Mouse (Mus musculus) liver, postnatal 0 days (tissue): ENCODE data around the gene Efnb1. TPM values are rescaled to one million over a fixed set of nuclear protein-coding genes. Genes with fewer than 3 reads are reported as not detected.
"Not testable (repeated sequence)": the region's sequence is repeated elsewhere in the genome, so short reads cannot be mapped to it uniquely, and the experiment has no call there.

ENCODE experiments used
- ATAC-seq: fragments of 200-750 bp; cut with Nextera tagmentation; 2 replicates; pipeline ENCODE4 v1.8.0; 2017; ENCODE audit warnings: mild to moderate bottlenecking, moderate library complexity
- DNase-seq: peaks from one replicate; pipeline ENCODE4 v3.0.0-alpha.2; 2016
- H3K27ac ChIP-seq: fragments of 300-500 bp; sonication (generic); 2 replicates; pipeline ENCODE4 v1.5.1; 2014; ENCODE audit warnings: antibody characterized with exemption, moderate library complexity, mild to moderate bottlenecking, low read depth
- H3K27me3 ChIP-seq: fragments of 300-500 bp; sonication (generic); 2 replicates; pipeline ENCODE4 v1.6.1; 2014; ENCODE audit warnings: low read length, control low read depth, mixed read lengths; ENCODE audit not compliant: insufficient read depth
- H3K36me3 ChIP-seq: fragments of 300-500 bp; sonication (generic); replicated peaks from 2 replicates; pipeline ENCODE4 v1.6.1; 2014; ENCODE audit warnings: mild to moderate bottlenecking, control low read depth, low read length, moderate library complexity, mixed read lengths; ENCODE audit not compliant: insufficient read depth
- H3K4me1 ChIP-seq: fragments of 300-500 bp; sonication (generic); 2 replicates; pipeline ENCODE4 v1.6.1; 2014; ENCODE audit warnings: antibody characterized with exemption, mild to moderate bottlenecking, control low read depth; ENCODE audit not compliant: insufficient read depth
- H3K4me2 ChIP-seq: fragments of 300-500 bp; sonication (generic); 2 replicates; pipeline ENCODE4 v1.6.1; 2014; ENCODE audit warnings: low read depth, mild to moderate bottlenecking, low read length, moderate library complexity, mixed read lengths
- H3K4me3 ChIP-seq: fragments of 300-500 bp; sonication (generic); 2 replicates; pipeline ENCODE4 v1.5.1; 2014; ENCODE audit warnings: low read depth, low read length
- H3K9ac ChIP-seq: fragments of 300-500 bp; sonication (generic); replicated peaks from 2 replicates; pipeline ENCODE4 v1.6.1; 2014; ENCODE audit warnings: mild to moderate bottlenecking, moderate library complexity
- H3K9me3 ChIP-seq: fragments of 300-500 bp; sonication (generic); 2 replicates; pipeline ENCODE4 v1.6.1; 2016; ENCODE audit warnings: mild to moderate bottlenecking, control low read depth, low read length, mixed read lengths
- CTCF ChIP-seq: sonication (generic); IDR thresholded peaks from 2 replicates; pipeline ENCODE4 v1.5.1; 2016; ENCODE audit warnings: antibody characterized with exemption, low read depth
- EP300 ChIP-seq: IDR thresholded peaks from 2 replicates; pipeline ENCODE4 v1.6.1; 2016; ENCODE audit warnings: antibody characterized with exemption, low read depth, mild to moderate bottlenecking
- WGBS: fragments of 180-500 bp; shearing (Covaris S2); extraction: QIAGEN DNeasy Blood & Tissue Kit; methylation state at CpG from one replicate; pipeline ENCODE4 v1.1.7; 2014; ENCODE audit not compliant: insufficient replicate concordance; 5-methylcytosine and 5-hydroxymethylcytosine counted together
- polyA plus RNA-seq: library from polyadenylated mRNA; unstranded; fragments of >200 nt; fragmentation: Nextera tagmentation; extraction: Ambion mirVana; gene quantifications from 2 replicates; pipeline ENCODE4 v1.2.1, GENCODE M21; 2015

The Efnb1 gene
- 4.9 and 6.5 TPM in 2 replicates for polyA plus RNA-seq

- Histone ChIP-seq H3K9me3 (no peaks in the 10 kb centered on the region), H3K9ac (peak within 1 kb of the TSS; percentile 59), H3K27ac (peak within 1 kb of the TSS; percentile 67), H3K36me3 (no peaks in the 10 kb centered on the region), H3K4me3 (peak within 1 kb of the TSS; percentile 57), H3K4me2 (peak within 1 kb of the TSS; percentile 74), H3K4me1 (no peaks in the 10 kb centered on the region), H3K27me3 (peaks cover 11% of the 10 kb centered on the region)
- WGBS = 24% methylated on average over 35 of the region's 35 CpGs
- ATAC-seq (peak; percentile 88), DNase-seq (peak; percentile 85)
- no peak for TF ChIP-seq CTCF
- TF ChIP-seq EP300 = no peak; the same call in 1 of the 2 replicates
These were observed at the start of gene Efnb1 for GRCm38 (mm10) chrX:99135523-99136258. Gene Efnb1, plus strand, starts transcription at chrX:99136130.

DNA sequence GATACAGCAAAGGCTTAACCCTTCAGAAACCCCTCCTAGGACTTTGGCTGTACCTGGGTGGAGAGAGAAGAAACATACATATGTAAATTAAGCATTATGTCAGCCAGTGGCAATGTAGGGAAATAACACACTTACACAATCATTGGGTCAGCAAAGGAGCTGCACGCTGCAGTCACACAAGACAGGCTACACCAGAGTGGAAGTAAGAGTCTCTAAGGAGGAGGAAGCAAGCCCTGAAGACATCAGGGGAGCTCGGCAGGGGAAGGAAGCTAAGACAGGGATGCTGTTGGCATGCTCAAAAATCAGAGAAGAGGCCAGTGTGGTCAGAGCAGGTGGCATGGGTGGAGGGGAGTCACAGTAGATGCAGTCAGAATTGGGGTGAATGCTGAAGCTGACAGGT is 43.2 kb upstream of the Efnb1 start:
- 29% methylated on average over 2 of the region's 2 CpGs for WGBS
- Histone ChIP-seq H3K4me3 (no peak overlapping the region), H3K9ac (no peak overlapping the region), H3K27me3 (no peaks in the 10 kb centered on the region), H3K9me3 (no peaks in the 10 kb centered on the region), H3K4me2 (no peak overlapping the region), H3K4me1 (no peaks in the 10 kb centered on the region), H3K36me3 (no peaks in the 10 kb centered on the region), H3K27ac (no peak overlapping the region)
- DNase-seq = no peak
- no peak for TF ChIP-seq CTCF
- no peak for TF ChIP-seq EP300
- no peak for ATAC-seq

DNA sequence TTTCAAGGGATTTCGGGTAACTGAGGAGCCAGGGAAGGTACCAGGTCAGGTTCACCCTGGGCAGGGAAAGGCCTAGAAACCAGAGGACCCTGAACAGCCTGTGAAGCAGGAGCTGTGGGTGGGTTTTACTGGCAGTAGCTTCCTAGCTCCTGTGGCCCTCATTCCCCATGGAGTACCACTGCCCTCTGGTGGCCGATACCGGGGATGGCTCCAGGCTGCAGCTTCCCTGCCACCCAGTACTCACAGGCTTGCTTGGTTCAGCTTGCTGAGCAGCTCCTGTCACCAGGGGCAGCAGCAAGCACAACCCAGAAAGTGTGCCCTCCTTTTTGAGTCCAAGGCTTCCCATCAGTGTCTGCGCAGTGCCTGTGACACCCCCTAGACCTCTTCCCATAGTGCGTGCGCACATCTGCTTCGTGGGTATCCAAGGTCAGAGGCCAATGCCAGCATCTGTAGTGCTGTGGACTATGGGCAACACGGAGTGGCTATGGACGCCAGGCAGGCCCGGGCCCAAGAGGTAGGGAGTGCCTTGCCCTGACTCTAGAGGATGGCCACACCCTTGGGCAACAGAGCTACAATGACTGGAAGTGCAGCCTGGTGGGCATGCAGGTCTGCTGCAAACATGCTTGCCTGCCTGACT is 24.7 kb upstream of the Efnb1 start:
- H3K4me3 ChIP-seq, DNase-seq, H3K4me2 ChIP-seq, H3K9ac ChIP-seq, H3K27ac ChIP-seq, H3K36me3 ChIP-seq, H3K9me3 ChIP-seq, H3K27me3 ChIP-seq, H3K4me1 ChIP-seq: not testable (repeated sequence)
- TF ChIP-seq CTCF = 0 out of 2 replicates have a peak, but pooled peaks have one; percentile 1
- peak; percentile 27; the same call in 1 of the 2 replicates for ATAC-seq
- WGBS = 70% methylated on average over 4 of the region's 10 CpGs

GRCm38 (mm10) chrX:99119510-99119909 is 16.4 kb upstream of the Efnb1 start:
- DNase-seq (no peak), ATAC-seq (no peak)
- Histone ChIP-seq H3K27me3 (0 out of 2 replicates have a peak, but pooled peaks cover 3% of the 10 kb centered on the region), H3K4me2 (no peak overlapping the region), H3K9ac (no peak overlapping the region), H3K4me3 (no peak overlapping the region), H3K27ac (no peak overlapping the region), H3K9me3 (no peaks in the 10 kb centered on the region), H3K36me3 (no peaks in the 10 kb centered on the region), H3K4me1 (no peaks in the 10 kb centered on the region)
- TF ChIP-seq EP300 (no peak), CTCF (no peak)
- 61% methylated on average over 5 of the region's 5 CpGs for WGBS

DNA sequence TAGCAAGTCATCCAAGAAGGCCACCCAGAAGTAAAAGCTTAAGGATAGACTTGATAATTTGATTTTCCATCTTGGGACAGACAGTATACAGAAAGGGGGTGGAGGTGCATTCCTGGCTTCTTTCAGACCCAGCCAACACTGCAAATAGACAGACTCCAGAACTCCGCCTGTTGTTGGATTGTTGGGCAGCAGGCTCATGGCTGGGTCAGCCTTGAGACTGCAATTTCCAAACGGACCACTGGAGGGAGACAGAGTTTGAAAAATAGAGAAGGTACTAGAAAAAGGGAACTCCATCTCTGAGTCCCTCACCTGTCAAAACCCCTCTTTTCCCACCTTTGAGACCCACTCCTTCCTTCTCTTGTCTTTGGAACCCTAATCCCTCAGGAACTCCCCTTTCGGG is 5.9 kb upstream of the Efnb1 start:
- TF ChIP-seq CTCF (peak; percentile 75), EP300 (no peak)
- no peak overlapping the region for H3K4me3 ChIP-seq
- H3K4me1 ChIP-seq = no peaks in the 10 kb centered on the region
- no peak overlapping the region for H3K9ac ChIP-seq
- H3K4me2 ChIP-seq = no peak overlapping the region
- H3K27me3 ChIP-seq = no peaks in the 10 kb centered on the region
- H3K27ac ChIP-seq = no peak overlapping the region
- DNase-seq (peak; percentile 57), ATAC-seq (no peak)
- H3K9me3 ChIP-seq = no peaks in the 10 kb centered on the region
- 35% methylated on average over 3 of the region's 3 CpGs for WGBS
- H3K36me3 ChIP-seq = no peaks in the 10 kb centered on the region

DNA sequence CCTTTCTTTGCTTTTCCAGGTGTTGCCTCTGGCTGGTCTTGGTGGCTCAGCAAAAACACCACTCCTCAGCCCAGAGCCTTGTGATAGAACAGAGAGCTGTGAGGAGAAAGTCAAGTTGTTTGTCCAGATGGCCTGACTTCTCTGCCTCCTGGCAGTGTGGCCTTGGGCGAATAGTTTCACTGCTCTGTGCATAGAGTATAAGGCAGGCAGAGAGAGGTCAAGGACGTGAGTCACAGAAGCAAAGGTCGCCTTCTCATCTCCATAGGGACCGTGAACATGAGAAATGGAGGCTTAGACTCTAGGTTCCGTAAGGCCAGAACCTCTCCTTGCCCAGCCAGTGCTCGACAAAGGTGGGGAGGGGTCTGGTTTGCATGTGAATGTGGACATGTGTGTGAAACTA is 3.4 kb upstream of the Efnb1 start:
- no peak overlapping the region for H3K27ac ChIP-seq
- H3K36me3 ChIP-seq = no peaks in the 10 kb centered on the region
- TF ChIP-seq EP300 = no peak
- TF ChIP-seq CTCF = no peak
- ATAC-seq (no peak), DNase-seq (no peak)
- H3K27me3 ChIP-seq = no peaks in the 10 kb centered on the region; the same call in 1 of the 2 replicates
- no peak overlapping the region for H3K4me2 ChIP-seq
- 56% methylated on average over 6 of the region's 6 CpGs for WGBS
- H3K9ac ChIP-seq = no peak overlapping the region
- H3K4me3 ChIP-seq = no peak overlapping the region
- no peaks in the 10 kb centered on the region for H3K9me3 ChIP-seq
- no peaks in the 10 kb centered on the region for H3K4me1 ChIP-seq
